ENCODE assay signal across 29 mouse cellular contexts in genomic region chr17:80492274-80492673, GRCm38 (mm10). TPM values are rescaled to one million over a fixed set of nuclear protein-coding genes. Genes with fewer than 3 reads are reported as not detected.
DNase-seq lines count a peak whose midpoint lies in the region; ATAC-seq and TF ChIP-seq lines count a peak whose summit lies in the region.
"Had no signal": no experiment of that assay in that cellular context is flagged by ENCODE, and none has a peak within 500 bp of the region (broad histone marks: within the 10 kb centered on the region; RNA-seq: fewer than 3 reads in every experiment).

No protein-coding gene starts in this region.

- H3K27ac ChIP-seq in MEL (ENCODE audit: control insufficient read depth, low read depth, low read length) = no peak overlapping the region
- H3K27ac ChIP-seq in intestine, embryonic 15.5 days = no peak overlapping the region
- H3K27ac ChIP-seq in hindbrain, postnatal 0 days = no peak overlapping the region
- H3K27ac ChIP-seq in forebrain, embryonic 10.5 days = no peak overlapping the region
- H3K27ac ChIP-seq: embryonic facial prominence, embryonic 12.5 days; heart, embryonic 13.5 days; kidney, embryonic 15.5 days; left cerebral cortex, adult 2 months; limb, embryonic 12.5 days; liver, embryonic 12.5 days; midbrain, embryonic 12.5 days had no signal

- H3K9ac ChIP-seq in MEL (ENCODE audit: control insufficient read depth, low read depth, low read length, poor library complexity, severe bottlenecking) = no peak overlapping the region
- H3K9ac ChIP-seq in intestine, embryonic 15.5 days = no peak overlapping the region
- no peak overlapping the region for H3K9ac ChIP-seq in hindbrain, postnatal 0 days (replicated peaks; ENCODE audit: low read length)
- H3K9ac ChIP-seq: embryonic facial prominence, embryonic 12.5 days; heart, embryonic 13.5 days; kidney, embryonic 15.5 days; limb, embryonic 12.5 days; liver, embryonic 12.5 days; liver, postnatal 0 days; midbrain, embryonic 12.5 days had no signal

- H3K79me2 ChIP-seq in MEL (ENCODE audit: control insufficient read depth, insufficient read depth, low read length, poor library complexity) = no peaks in the 10 kb centered on the region

- no peak for TF ChIP-seq EP300 in MEL (IDR thresholded peaks at IDR 0.05; ENCODE audit: low read depth in 1 of 2, low read length in 2 of 2)

- WGBS in intestine, embryonic 15.5 days = 86% methylated on average over 4 of the region's 4 CpGs
- WGBS in hindbrain, postnatal 0 days = 93% methylated on average over 4 of the region's 4 CpGs
- WGBS in forebrain, embryonic 10.5 days = 91% methylated on average over 4 of the region's 4 CpGs

- no peak overlapping the region; a peak in 1 of 4 replicates for H3K4me3 ChIP-seq in MEL (ENCODE audit: control insufficient read depth in 1 of 2, insufficient read depth in 1 of 2, low read depth in 2 of 2, low read length in 2 of 2)
- no peak overlapping the region for H3K4me3 ChIP-seq in intestine, embryonic 15.5 days (replicated peaks)
- H3K4me3 ChIP-seq in hindbrain, postnatal 0 days (ENCODE audit: low read length) = no peak overlapping the region
- H3K4me3 ChIP-seq in forebrain, embryonic 10.5 days = no peak overlapping the region
- H3K4me3 ChIP-seq: embryonic facial prominence, embryonic 12.5 days; heart, embryonic 13.5 days; kidney, embryonic 15.5 days; left cerebral cortex, adult 2 months; limb, embryonic 12.5 days; liver, embryonic 12.5 days; midbrain, embryonic 12.5 days had no signal

- peak; percentile 83 for ATAC-seq in intestine, embryonic 15.5 days
- no peak for ATAC-seq in hindbrain, postnatal 0 days
- ATAC-seq: forebrain, embryonic 16.5 days; hindbrain, embryonic 16.5 days; liver, embryonic 12.5 days; Patski had no signal

- DNase-seq in heart, adult 11 months = peak; percentile 44
- DNase-seq in heart, postnatal 36 days = no peak
- DNase-seq in MEL (ENCODE audit: low read depth, low spot score) = no peak
- peak; percentile 51 for DNase-seq in adrenal gland, postnatal 10 days
- no peak for DNase-seq in hindbrain, postnatal 0 days (ENCODE audit: low spot score)
- DNase-seq in heart, postnatal 4 days = no peak
- DNase-seq in forebrain, embryonic 10.5 days (ENCODE audit: extremely low spot score, low spot score) = no peak
- DNase-seq: B cell, adult 2 months; cerebellum, adult 9-11 months; embryo, embryonic 11 days; heart, postnatal 10 days; kidney, adult 18-20 months; kidney, postnatal 25 days; liver, postnatal 0 days; lung, postnatal 36 days; retina, postnatal 1 day; right cerebral cortex, postnatal 14 days; thymus, postnatal 14 days had no signal

- peaks cover 6 to 16% of the 10 kb centered on the region in 2 experiments for H3K4me1 ChIP-seq in MEL (ENCODE audit: control insufficient read depth in 1 of 2, insufficient read depth in 2 of 2, low read length in 2 of 2)
- no peaks in the 10 kb centered on the region for H3K4me1 ChIP-seq in intestine, embryonic 15.5 days (replicated peaks)
- no peaks in the 10 kb centered on the region for H3K4me1 ChIP-seq in hindbrain, postnatal 0 days (ENCODE audit: insufficient read depth, low read length)
- H3K4me1 ChIP-seq in forebrain, embryonic 10.5 days = peaks cover 7% of the 10 kb centered on the region; the same call in 1 of the 2 replicates
- H3K4me1 ChIP-seq: embryonic facial prominence, embryonic 12.5 days; limb, embryonic 12.5 days; liver, embryonic 12.5 days; midbrain, embryonic 12.5 days had no signal

- intact Hi-C loops in heart, postnatal 36 days (cut with DNase I) = no loop called here

- no peak overlapping the region for H3K4me2 ChIP-seq in intestine, embryonic 15.5 days (replicated peaks)
- no peak overlapping the region for H3K4me2 ChIP-seq in hindbrain, postnatal 0 days (ENCODE audit: low read depth, low read length)
- H3K4me2 ChIP-seq: embryonic facial prominence, embryonic 12.5 days; heart, embryonic 13.5 days; kidney, embryonic 15.5 days; limb, embryonic 12.5 days; liver, embryonic 12.5 days; midbrain, embryonic 12.5 days had no signal

- no peak for TF ChIP-seq RAD21 in MEL (IDR thresholded peaks at IDR 0.05; ENCODE audit: low read depth, low read length)

- no peak for TF ChIP-seq CTCF in MEL (IDR thresholded peaks at IDR 0.05 in 2 of 3, conservative IDR thresholded peaks at IDR 0.05 in 1 of 3; ENCODE audit: control insufficient read depth in 1 of 3, insufficient read depth in 1 of 3, low read depth in 2 of 3, low read length in 3 of 3, poor library complexity in 1 of 3, severe bottlenecking in 1 of 3)
- no peak for TF ChIP-seq CTCF in hindbrain, postnatal 0 days (IDR thresholded peaks at IDR 0.05; ENCODE audit: low read depth)

- H3K9me3 ChIP-seq in MEL (replicated peaks; ENCODE audit: insufficient read depth, low read length) = no peaks in the 10 kb centered on the region
- H3K9me3 ChIP-seq in intestine, embryonic 15.5 days = no peaks in the 10 kb centered on the region
- no peaks in the 10 kb centered on the region for H3K9me3 ChIP-seq in hindbrain, postnatal 0 days (ENCODE audit: low read length)
- H3K9me3 ChIP-seq in forebrain, embryonic 10.5 days = no peaks in the 10 kb centered on the region; the same call in 1 of the 2 replicates
- H3K9me3 ChIP-seq: embryonic facial prominence, embryonic 12.5 days; kidney, embryonic 15.5 days; limb, embryonic 12.5 days; liver, embryonic 12.5 days; midbrain, embryonic 12.5 days had no signal

- TF ChIP-seq POLR2A in MEL (IDR thresholded peaks at IDR 0.05; ENCODE audit: control insufficient read depth in 1 of 2, insufficient read depth in 1 of 2, low read depth in 1 of 2, low read length in 2 of 2, poor library complexity in 1 of 2) = no peak

- peaks cover 0 to 11% of the 10 kb centered on the region in 2 experiments; a peak in 2 of 4 replicates for H3K36me3 ChIP-seq in MEL (ENCODE audit: control insufficient read depth in 1 of 2, insufficient read depth in 2 of 2, low read length in 2 of 2)
- no peaks in the 10 kb centered on the region for H3K36me3 ChIP-seq in intestine, embryonic 15.5 days
- H3K36me3 ChIP-seq in hindbrain, postnatal 0 days (ENCODE audit: insufficient read depth, low read length) = no peaks in the 10 kb centered on the region
- H3K36me3 ChIP-seq in forebrain, embryonic 10.5 days (replicated peaks) = no peaks in the 10 kb centered on the region
- H3K36me3 ChIP-seq: embryonic facial prominence, embryonic 12.5 days; heart, embryonic 13.5 days; kidney, embryonic 15.5 days; limb, embryonic 12.5 days; liver, embryonic 12.5 days; midbrain, embryonic 12.5 days had no signal

- no peaks in the 10 kb centered on the region for H3K27me3 ChIP-seq in MEL (ENCODE audit: control insufficient read depth in 1 of 2, insufficient read depth in 2 of 2, low read length in 2 of 2)
- no peaks in the 10 kb centered on the region for H3K27me3 ChIP-seq in intestine, embryonic 15.5 days (replicated peaks)
- no peaks in the 10 kb centered on the region for H3K27me3 ChIP-seq in hindbrain, postnatal 0 days (ENCODE audit: insufficient read depth, low read length)
- H3K27me3 ChIP-seq in forebrain, embryonic 10.5 days (ENCODE audit: poor library complexity, severe bottlenecking) = no peaks in the 10 kb centered on the region
- H3K27me3 ChIP-seq: embryonic facial prominence, embryonic 12.5 days; heart, embryonic 13.5 days; kidney, embryonic 15.5 days; limb, embryonic 12.5 days; liver, embryonic 12.5 days; midbrain, embryonic 12.5 days; Patski had no signal

TF ChIP-seq in MEL, 35 proteins besides CTCF, POLR2A, EP300 and RAD21:
- TF ChIP-seq ZNF384 (IDR thresholded peaks at IDR 0.05; ENCODE audit: low read depth, low read length) (peak; percentile 45; the same call in 1 of the 2 replicates), TBP (IDR thresholded peaks at IDR 0.05; ENCODE audit: low read depth, low read length) (peak; percentile 82), E2F4 (IDR thresholded peaks at IDR 0.05; ENCODE audit: borderline replicate concordance, low read depth, low read length) (no peak)

RNA-seq across cellular contexts. Expression of gene Sos1, which starts 12.0 kb away (rescaled TPM):
- total RNA-seq in heart, postnatal 36 days (2021) = 10 to 100 TPM; 10.6 to 13.4 TPM
- 4.6 and 6.7 TPM in 2 replicates for total RNA-seq in MEL (2012; rRNA removed)
- 10 to 100 TPM; 12.1 to 20.3 TPM for polyA plus RNA-seq in MEL (2012; ENCODE audit: insufficient read depth in 1 of 2, insufficient read length in 2 of 2, low read depth in 1 of 2, low replicate concordance in 2 of 2, missing spikeins in 1 of 2)
- total RNA-seq in adrenal gland, postnatal 10 days (2021) = 10 to 100 TPM; 20.1 to 24.1 TPM
- 4.7 and 4.9 TPM in 2 replicates for polyA plus RNA-seq in intestine, embryonic 15.5 days (2015; fragmentation: Nextera tagmentation; extraction: Ambion mirVana)
- 21.2 and 21.5 TPM in 2 replicates for total RNA-seq in hindbrain, postnatal 0 days (2014; rRNA removed)
- 6.5 and 6.8 TPM in 2 replicates for polyA plus RNA-seq in hindbrain, postnatal 0 days (2015; fragmentation: Nextera tagmentation; extraction: Ambion mirVana)
- 10 to 100 TPM; 17.7 to 18.0 TPM for total RNA-seq in heart, postnatal 4 days (2021)
- polyA plus RNA-seq in forebrain, embryonic 10.5 days (2016; fragmentation: Nextera tagmentation; extraction: Ambion mirVana) = 4.3 and 4.8 TPM in 2 replicates

Comparison
In these comparisons a context has a peak if more than half of its experiments do, and no peak if none do; other contexts are left out.
1. DNase-seq: peak in heart, adult 11 months (single experiment) and adrenal gland, postnatal 10 days (single experiment); none in heart, postnatal 36 days (0 of 2), MEL (single experiment), hindbrain, postnatal 0 days (single experiment), heart, postnatal 4 days (single experiment) and forebrain, embryonic 10.5 days (single experiment).